Mouse (Mus musculus): ENCODE data around the gene Cog5.

The Cog5 gene

DNA sequence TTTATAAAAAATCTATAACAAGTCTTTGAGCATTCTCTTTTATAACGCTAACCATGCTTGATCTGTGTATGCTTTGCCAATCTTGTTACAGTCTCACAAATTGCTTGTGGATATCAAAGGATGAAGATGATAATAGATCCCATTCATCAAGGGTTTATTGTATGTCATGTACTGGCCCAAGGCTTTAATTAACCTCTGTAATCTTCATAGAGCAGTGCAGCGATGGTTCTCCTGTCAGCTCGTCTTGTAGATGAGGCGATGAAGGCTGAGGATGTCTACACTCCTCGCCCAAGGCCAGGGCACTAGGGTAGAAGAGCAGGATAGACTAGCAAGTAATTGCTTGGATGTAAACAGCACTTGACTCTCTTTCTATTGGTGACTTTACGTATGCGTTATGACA, 164.9 kb downstream of the Cog5 start:
- no peak for DNase-seq (ENCODE audit: low spot score in 2 of 2)

DNA sequence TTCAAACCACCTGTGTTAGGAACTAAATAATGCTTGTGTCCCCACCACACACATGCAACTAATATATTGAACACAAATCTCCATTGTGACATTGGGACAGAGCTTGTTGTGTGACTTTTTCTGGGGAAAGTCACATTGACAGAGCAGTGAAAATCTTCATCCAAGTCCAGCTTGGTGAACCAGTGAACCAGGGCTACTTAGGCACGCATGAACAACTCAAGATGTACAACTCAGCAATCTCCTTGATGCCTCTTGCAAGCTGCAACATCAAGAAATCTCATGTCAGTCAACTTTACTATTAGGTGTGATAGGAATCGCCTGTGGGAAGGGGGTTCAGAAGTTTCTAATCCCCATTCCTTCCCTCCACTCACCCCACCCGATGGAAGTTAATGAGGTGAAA, 169.0 kb downstream of the Cog5 start:
- no peak for DNase-seq (ENCODE audit: low spot score in 2 of 2)

DNA sequence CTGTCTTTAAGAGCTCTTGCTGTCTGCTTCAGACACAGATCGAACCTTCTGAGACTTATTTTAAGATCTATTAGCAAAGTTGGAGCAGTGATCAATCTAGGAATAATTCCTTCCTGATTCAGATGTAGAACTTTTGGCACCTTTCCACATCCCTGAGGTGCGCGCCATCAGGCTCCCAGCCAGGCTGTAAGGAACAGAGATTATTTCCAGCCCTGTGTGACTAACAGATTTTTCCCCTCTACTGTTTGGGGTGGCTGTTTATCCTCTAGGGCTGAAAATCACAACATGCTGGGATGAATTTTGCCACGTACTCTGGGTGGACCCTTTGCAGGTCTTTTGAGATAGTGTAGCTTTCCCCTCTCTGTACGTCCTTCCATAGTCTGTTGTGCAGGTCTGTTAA, 170.2 kb downstream of the Cog5 start:
- no peak for DNase-seq (ENCODE audit: low spot score in 2 of 2)

DNA sequence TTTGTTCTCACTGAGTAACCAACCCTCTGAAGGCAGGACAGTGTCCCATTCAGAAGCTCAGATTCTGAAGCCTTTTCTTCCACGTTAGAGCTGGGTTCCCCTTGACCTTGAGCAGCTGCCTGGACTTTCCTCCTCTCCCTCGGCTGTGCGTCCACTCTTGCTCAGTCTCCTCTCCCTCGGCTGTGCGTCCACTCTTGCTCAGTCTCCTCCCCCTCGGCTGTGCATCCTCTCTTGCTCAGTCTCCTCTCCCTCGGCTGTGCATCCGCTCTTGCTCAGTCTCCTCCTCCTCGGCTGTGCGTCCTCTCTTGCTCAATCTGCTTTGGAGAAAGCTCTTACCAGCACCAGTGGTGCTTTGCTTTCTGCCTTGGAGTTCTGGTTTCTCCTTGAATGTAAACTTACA, 171.2 kb downstream of the Cog5 start:
- no peak for DNase-seq (ENCODE audit: low spot score in 2 of 2)

DNA sequence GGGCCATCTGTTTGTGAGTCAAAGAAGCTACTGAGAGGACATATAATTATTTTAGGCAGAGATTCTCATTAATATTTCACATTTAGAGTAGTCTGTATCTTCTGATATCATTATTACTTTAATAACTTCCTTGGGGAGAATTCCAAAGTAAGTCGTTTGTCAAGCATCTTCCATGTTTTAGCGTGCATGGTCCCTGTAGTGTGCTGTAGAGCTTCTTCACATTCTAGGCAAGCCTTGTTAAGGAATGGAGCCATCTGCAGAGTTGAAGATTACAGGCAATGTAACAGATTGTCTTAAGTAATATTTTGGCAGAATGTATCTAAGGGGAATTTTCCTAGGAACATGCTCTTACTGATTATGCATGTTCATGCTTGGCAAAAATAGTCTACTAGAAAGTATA, 171.8 kb downstream of the Cog5 start:
- no peak for DNase-seq (ENCODE audit: low spot score in 2 of 2)

DNA sequence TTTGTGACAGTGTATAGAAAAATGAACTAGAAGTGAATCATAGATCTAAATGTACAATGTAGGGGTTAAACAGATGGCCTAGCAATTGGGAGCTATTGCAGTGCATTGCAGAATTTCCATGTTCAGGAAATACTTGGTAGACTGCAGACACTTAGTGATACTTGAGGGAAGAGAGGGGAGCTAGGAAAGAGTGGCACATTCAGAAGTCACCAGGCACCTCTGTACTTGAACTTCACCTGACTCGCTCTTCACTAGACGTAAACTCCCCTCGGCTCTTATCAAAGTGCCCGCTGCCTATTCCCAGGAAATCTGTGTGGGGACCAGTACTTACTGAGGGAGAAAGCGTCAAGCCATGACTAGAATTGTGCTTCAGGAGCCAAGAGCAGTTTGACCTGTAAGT, 180.8 kb downstream of the Cog5 start:
- DNase-seq (ENCODE audit: low spot score in 2 of 2) = no peak

DNA sequence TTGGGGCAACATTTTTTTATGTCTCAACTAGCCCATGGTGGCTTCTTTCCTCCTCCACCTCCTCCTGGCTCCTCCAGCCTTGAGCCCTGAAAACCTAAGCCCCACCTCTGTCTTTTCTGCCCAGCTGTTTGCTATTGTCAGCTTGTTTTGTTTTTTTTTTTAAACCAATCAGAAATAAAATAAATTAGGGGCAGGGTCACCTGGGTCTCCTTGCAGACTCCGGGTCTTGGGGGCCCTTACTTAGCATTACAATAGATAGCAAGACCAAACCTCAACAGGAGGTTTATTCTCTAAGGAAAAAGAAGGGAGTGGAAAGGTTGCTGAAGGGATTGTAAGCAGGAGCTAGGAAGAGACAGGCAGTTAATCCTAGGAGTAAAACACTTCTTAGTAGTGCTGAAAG, 181.5 kb downstream of the Cog5 start:
- DNase-seq (ENCODE audit: low spot score in 2 of 2) = no peak

DNA sequence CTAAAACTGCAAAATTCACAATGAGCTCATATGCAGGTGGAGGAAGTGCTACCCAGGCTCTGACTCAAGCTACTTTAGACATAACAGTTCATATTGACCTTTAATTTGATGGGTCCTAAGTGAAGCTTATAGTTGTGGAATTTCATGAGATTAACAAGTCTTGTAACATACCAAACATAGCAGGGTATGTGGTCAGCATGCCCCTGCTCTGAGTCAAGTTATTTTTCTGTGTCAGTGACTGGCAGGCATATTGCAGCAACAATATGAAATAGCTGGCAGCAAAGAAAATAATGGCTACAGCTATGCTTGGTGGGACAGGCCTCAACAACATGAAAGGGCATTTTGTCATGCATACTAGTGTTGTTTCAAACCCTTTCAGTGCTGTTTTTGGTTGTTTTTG, 183.9 kb downstream of the Cog5 start:
- no peak for DNase-seq (ENCODE audit: low spot score in 2 of 2)

DNA sequence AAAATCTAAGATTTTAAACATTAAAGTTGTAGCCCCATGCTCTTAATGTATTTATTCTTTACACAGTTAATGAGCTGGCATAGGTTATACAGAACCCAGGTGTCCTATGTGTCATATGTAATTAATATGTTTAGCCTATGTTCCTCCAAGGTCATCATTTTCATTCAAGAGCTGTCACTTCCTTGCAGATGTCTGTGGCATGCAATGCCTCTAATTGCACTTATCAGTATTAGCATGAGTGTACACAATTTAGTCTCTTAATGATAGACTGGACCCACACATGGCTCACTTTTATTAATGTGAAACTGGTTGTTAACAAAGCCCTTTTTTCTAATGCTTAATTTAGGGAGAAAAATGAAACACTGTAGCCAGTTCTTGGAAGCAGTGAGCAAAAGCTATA, 184.6 kb downstream of the Cog5 start:
- DNase-seq (ENCODE audit: low spot score in 2 of 2) = no peak

DNA sequence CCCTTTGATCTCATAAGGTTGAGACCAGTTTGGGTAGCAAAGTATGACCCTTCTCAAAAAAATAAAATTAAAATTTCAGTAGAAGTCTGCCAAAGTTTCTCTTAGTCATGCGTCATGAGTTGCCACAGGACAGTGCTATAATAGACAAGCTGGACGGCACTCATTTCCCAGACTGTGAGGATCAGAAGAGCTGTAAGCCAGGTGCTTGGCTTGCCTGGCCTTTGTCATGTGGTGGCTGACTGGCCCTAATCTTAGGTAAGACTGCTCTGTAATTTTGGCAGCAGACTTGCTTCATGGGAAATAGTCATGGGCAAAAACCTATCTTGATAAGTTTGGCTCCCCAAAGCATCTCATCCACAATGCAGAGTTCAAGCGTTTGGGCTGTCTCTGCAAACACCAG, 191.4 kb downstream of the Cog5 start:
- no peak for DNase-seq (ENCODE audit: low spot score in 2 of 2)

DNA sequence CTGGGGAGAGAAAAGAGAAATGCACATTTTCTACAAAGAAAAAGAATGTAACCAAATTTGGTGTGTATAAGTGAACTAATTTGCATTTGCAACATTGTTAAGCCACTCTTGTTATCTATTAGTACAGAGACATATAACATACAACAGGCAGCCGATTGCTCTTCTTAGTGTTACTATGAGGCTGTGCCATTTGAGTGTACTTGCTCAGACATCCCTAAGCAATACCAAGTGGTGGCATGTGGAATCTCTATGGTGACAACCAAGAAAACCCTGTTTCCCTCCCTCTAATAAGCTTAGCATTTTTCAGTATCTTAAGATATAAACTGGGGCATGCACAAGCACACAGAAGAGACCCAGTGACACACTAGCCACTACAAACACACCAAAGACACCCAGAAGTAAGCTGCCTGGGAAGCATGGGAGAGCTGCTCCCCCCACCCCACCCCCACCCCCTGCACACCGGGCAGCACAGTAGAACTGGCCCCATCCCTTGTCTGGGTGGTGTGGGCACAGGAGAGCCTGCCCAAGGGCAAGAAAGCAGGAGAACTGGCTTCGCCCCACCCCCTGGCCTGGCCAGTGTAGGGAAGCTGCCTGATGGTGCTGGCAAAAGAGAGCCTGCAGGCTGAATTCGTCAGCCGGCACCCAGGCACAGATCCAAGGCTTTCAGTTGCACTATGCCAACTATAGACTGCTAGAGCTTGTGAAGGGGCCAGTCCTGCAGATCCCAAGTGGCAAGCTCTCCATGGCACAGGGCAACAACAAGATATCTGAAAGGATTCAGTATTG, 194.2 kb downstream of the Cog5 start:
- no peak for DNase-seq (ENCODE audit: low spot score in 2 of 2)

DNA sequence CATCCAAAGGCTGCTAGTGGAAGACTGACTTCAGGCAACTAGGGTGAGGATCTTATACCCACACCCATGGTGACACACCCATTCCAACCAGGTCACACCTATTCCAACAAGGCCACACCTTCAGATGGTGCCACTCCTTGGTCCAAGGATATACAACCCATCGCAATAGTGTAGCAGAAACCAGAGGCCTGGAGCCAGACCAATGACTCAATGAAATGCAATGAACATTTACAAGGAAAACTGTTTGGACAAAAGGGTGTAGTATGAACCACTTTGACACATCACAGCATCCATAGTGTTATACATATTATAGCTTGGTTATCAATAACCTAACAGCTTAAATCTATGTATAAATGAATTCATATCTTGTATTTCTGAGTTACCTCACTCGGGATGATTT, 194.9 kb downstream of the Cog5 start:
- DNase-seq (ENCODE audit: low spot score in 2 of 2) = no peak

DNA sequence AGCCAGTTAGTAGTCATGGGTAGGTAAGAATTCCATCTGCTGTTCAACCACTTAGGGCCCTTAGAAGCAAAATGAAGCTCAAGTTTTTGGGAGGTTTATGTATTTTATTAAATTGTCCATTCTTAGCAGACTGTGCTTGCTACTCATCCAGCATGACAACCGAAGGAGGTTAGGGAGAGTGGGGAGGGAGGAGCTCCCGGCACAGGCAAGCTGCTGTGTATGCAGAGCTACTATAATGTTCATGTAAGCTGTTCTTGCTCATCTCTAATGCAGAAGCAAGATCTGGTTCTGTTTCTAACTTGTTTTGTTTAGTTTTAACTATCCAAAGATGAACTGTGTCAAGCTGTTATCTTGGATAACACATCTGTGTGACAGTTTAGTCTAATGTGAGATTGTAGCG, 199.4 kb downstream of the Cog5 start:
- DNase-seq (ENCODE audit: low spot score in 2 of 2) = no peak

DNA sequence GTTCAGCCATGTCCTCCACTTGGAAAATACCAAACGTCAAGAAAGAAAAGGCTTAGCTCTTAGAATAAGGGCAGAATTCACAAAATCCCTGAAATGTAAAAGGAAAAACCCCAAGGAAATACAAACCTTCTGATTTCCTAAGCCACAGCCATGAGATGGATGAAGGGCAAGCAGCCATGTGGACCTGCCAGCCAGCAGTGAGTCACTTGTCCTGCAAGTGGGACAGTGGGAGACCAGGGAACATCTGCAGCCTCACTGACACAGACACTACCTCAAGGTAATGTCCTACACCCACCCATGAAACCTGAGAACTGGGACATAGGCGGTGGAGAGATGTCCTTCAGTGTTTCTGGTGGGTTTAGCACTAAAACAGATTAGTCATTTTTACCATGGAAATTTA, 200.1 kb downstream of the Cog5 start:
- DNase-seq (ENCODE audit: low spot score in 2 of 2) = no peak

DNA sequence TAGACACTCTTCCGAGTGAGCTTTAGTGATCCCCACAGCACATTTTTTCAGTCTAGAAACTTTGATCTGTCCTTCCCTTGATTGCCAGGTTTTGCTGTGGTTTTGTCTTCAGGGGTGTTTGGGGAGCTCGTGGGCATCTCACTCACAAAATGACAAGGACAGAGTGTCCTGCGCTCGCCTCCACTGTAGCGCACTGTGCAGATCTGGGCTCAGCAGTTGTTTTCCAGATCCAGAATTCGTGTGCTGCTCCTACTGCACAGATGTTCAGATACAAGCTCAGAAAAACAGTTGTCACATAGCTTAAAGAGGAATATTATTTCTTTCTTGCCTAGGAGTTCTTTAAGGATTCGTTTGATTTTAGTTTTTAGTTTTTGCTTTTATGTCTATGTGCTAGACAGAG, 203.1 kb downstream of the Cog5 start:
- DNase-seq (ENCODE audit: low spot score in 2 of 2) = no peak

DNA sequence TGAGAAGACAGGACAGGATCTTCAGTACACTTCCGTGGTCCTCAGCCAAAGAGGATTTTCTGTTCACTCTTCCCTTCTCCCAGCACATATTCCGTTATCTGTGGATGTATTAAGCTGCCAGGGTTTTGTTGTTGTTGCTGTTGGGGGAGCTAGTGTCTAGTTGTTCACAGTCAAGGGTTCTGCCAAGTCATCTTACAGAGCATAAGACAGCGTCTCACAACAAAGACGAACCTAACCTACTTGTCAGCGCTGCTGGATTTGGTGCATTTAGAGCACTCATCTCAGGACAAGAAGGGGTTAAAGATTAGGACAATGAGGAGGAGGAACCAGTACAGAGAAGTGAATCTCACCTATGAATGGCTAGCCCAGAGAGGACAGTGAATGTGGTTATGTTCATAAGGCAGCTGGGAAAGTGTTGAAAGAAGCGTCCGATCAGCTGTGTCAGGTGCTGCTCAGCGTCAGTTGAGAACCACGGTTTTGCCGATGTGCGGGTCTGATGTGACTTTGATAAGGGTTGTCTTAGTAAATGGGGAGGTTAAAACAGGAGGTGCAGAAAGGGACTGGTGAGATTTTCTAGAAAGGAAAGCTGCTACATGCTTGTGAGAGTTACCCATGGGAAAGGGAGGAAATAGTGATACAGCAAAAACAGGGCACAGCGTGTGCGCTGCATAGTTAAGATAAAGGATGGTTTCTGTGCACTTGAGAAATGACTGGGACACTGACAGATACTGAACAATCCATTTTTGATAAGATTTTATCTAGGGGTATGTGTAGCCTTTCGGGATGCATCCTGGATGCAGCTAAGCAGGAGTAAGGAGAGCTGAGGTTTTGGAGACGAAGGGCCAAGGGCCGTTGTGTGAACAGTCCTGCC, 208.2 kb downstream of the Cog5 start:
- no peak for DNase-seq (ENCODE audit: low spot score in 2 of 2)

DNA sequence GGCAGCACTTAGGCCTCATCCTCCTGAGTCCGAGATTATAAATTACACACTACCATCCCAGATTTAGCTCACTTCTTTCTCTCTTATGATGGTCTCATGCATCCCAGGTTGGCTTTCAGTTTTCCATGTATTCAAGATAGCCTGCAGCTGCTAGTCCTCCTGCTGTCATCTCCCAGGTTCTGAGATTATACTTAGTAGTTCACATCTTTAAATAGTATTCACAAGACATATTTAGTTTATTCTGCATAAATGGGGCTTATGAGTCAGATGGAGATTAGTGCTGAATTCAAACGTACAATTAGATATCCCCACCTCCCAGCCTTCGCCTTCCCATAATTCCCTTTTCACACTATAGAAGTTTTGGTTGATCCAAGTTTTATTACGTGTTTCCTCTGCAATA, 222.1 kb downstream of the Cog5 start:
- DNase-seq (ENCODE audit: low spot score in 2 of 2) = no peak

DNA sequence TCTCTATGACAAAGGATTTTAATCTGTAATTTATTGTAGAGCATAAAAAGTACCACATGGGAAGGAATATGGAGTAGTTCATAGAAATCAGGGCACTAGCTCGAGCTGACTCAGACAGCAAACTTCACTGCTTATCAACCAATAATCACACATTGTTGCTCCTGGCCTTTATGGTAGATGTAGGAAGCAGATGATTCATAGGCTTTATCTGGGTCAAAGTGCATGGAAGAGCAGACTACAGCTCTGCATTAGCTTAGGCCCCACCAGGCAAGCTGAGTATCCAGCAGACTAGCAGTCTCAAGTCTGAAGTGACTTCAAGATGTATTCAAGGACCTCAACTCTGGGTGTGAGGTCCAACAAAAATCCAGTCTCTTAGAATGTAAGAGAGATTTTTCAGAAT, 228.1 kb downstream of the Cog5 start:
- DNase-seq (ENCODE audit: low spot score in 2 of 2) = no peak

DNA sequence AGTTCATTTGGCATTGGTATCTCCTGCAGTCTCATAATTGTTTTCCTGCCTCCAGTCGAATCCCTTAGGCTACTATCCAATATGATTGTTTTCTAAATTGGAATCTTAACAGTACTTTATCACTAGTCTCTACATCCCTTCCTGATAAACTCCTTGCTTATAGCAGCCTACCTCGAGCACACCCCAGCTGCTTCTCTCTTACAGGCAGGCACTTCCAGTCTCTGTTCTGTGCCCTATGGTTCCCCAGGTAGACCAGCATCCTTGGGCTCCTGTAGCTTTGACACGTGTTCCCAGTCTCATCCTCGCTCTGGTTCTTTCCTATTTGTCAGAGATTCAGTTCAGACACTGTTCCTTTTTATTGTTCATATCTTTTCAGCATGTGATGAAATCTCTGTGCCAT, 229.7 kb downstream of the Cog5 start:
- no peak for DNase-seq (ENCODE audit: low spot score in 2 of 2)

DNA sequence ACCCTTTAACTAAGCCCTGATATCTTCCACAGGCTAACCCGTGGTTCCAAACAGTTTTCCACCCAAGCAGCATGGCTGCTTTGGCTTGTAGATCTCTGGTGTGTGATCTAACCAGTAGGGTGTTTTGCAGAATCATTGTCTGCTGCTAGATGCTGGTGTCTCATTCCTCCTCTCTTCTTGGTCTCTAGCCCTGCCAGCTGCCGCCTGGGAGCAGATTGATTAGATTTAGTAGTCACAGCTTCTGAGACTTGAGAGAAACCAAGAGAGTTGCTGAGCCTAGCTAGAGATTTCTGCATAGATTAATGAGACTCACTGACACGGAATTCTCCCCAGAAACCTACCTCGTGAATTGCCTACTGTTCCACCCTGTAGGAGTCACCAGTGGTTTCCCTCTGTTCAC, 230.4 kb downstream of the Cog5 start:
- no peak for DNase-seq (ENCODE audit: low spot score in 2 of 2)

DNA sequence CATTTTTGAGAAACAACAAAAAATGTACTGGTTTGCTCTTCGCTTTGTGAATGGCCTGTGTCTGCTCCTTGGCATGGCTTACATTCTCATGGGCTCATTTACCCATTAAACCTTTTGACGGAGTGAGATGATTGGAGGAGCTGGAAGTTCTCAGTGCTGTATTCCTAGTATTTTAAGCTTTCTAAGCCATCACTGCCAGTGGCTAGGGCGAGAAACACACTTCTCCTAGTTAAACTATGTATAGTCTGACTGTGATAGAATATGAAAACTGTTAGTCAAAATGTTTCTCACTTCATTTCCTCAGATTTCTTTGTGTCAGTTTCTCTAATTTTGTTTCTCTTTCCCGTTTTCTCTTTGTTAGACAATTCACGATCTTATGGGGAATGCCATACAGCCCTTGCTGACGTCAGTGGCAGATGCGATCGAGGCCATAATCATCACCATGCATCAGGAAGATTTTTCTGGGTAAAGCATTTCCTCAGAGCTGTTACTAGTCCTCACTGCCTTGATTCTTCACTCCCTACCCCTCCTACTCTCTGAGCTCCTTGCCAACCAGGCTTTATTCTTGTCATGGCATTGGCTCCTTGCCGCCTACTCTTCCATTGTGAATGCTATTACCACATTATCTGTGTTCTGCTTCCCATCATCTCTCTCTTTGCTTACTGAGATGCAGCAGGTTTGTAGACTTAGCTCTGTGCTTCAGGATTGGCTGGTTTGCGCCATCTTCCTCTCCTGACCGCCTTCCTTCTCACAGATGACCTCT, 231.4 kb downstream of the Cog5 start:
- no peak for DNase-seq (ENCODE audit: low spot score in 2 of 2)

DNA sequence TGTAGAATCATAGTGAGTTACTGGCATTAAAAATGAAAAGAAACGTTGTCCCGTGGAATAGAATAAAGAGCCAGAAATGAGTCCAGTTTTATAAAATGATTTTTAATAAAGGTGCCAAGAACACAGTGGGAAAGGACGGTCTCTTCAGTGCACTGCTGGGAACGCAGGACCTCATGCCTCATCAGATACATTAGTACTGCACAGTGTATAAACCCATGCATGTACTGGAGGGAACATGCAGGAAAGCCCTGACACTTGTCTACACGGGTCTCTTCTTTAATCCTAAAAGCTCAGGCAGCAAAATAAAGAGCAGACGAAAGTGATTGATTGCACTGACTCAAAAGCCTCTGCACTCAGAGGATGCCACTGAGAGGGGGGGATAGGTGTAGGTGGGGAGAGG, 236.0 kb downstream of the Cog5 start:
- no peak for DNase-seq (ENCODE audit: low spot score in 2 of 2)

DNA sequence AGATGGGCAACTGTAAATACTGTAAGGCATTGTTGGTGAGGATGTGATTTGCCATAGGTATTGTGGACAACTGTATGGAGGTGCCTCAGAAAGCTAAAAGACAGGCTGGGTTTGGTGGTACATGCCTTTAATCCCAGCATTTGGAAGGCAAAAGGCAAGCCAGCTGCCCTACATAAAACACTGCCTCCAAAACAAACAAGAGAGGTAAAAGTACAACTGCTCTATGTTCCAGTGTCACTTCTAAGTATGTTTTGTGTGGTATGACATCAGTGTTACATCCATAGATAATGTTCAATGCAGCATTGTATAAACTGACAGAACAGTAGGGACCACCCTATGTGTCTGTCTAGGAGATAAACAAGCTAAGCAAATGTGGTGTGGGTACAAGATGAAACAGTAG, 237.4 kb downstream of the Cog5 start:
- DNase-seq (ENCODE audit: low spot score in 2 of 2) = no peak
